Mouse (Mus musculus) heart, embryonic 13.5 days (tissue): Measurements from ENCODE around the gene Adap2. TPM values are rescaled to one million over a fixed set of nuclear protein-coding genes. Genes with fewer than 3 reads are reported as not detected.
"Not testable (repeated sequence)": the region's sequence is repeated elsewhere in the genome, so short reads cannot be mapped to it uniquely, and the experiment has no call there.

Experiments used
- ATAC-seq: fragments of 200-750 bp; cut with Nextera tagmentation; 2 replicates; pipeline ENCODE4 v1.8.0; 2017; ENCODE audit warnings: moderate TSS enrichment; ENCODE audit not compliant: insufficient number of reproducible peaks, low FRiP score, low TSS enrichment; ENCODE audit errors: extremely low read depth
- H3K27ac ChIP-seq: fragments of 300-500 bp; sonication (generic); replicated peaks from 2 replicates; pipeline ENCODE4 v1.5.1; 2015; ENCODE audit warnings: moderate library complexity, mild to moderate bottlenecking, inconsistent platforms
- H3K27me3 ChIP-seq: fragments of 300-500 bp; sonication (generic); replicated peaks from 2 replicates; pipeline ENCODE4 v1.6.1; 2015; ENCODE audit warnings: mild to moderate bottlenecking, inconsistent platforms
- H3K36me3 ChIP-seq: fragments of 300-500 bp; sonication (generic); 2 replicates; pipeline ENCODE4 v1.6.1; 2015; ENCODE audit warnings: mild to moderate bottlenecking, inconsistent platforms
- H3K4me1 ChIP-seq: fragments of 300-500 bp; sonication (generic); 2 replicates; pipeline ENCODE4 v1.6.1; 2015; ENCODE audit warnings: inconsistent platforms
- H3K4me2 ChIP-seq: fragments of 300-500 bp; sonication (generic); 2 replicates; pipeline ENCODE4 v1.6.1; 2015; ENCODE audit warnings: inconsistent platforms, mild to moderate bottlenecking, moderate library complexity
- H3K4me3 ChIP-seq: fragments of 300-500 bp; sonication (generic); 2 replicates; pipeline ENCODE4 v1.5.1; 2015; ENCODE audit warnings: moderate library complexity, mild to moderate bottlenecking, inconsistent platforms
- H3K9ac ChIP-seq: fragments of 300-500 bp; sonication (generic); 2 replicates; pipeline ENCODE4 v1.6.1; 2015; ENCODE audit warnings: inconsistent platforms, mild to moderate bottlenecking, moderate library complexity
- H3K9me3 ChIP-seq: fragments of 300-500 bp; sonication (generic); 2 replicates; pipeline ENCODE4 v1.6.1; 2016; ENCODE audit warnings: inconsistent platforms
- WGBS: fragments of 180-500 bp; shearing (Covaris S2); methylation state at CpG from one replicate; pipeline ENCODE4 v1.1.7; 2015; ENCODE audit warnings: mixed read lengths; 5-methylcytosine and 5-hydroxymethylcytosine counted together
- polyA plus RNA-seq: library from polyadenylated mRNA; unstranded; fragments of >200 nt; fragmentation: Nextera tagmentation; extraction: Ambion mirVana; gene quantifications from 2 replicates; pipeline ENCODE4 v1.2.1, GENCODE M21; 2015

Adap2 gene
- polyA plus RNA-seq, 1 experiment from 2014 or later = 1.2 TPM

DNA sequence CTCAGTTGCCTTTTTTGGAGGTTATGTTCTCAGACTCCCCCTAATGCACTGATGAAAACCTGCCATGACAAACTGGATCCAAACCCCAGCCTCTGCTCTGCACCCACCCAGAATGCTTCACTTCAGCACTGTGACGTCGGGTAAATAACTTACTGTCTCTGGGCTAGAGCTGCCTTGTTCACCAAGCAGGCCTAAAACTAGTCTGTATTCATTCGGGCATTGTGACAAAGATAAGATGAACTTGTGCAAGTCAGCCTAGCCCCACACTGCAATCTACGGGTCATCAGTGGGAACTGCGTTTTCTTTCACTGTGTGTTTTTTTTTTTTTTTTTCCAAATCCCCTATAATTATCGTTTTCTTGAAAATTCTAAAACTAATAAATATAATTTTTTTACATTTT, 6.2 kb upstream of the Adap2 start:
- Histone ChIP-seq H3K9ac (no peak overlapping the region), H3K27ac (no peak overlapping the region), H3K4me1 (peaks cover 2% of the 10 kb centered on the region; the same call in 1 of the 2 replicates), H3K36me3 (no peaks in the 10 kb centered on the region), H3K4me3 (no peak overlapping the region), H3K4me2 (no peak overlapping the region), H3K27me3 (peaks cover 13% of the 10 kb centered on the region), H3K9me3 (no peaks in the 10 kb centered on the region)
- ATAC-seq = no peak
- 59% methylated on average over 6 of the region's 6 CpGs for WGBS

DNA sequence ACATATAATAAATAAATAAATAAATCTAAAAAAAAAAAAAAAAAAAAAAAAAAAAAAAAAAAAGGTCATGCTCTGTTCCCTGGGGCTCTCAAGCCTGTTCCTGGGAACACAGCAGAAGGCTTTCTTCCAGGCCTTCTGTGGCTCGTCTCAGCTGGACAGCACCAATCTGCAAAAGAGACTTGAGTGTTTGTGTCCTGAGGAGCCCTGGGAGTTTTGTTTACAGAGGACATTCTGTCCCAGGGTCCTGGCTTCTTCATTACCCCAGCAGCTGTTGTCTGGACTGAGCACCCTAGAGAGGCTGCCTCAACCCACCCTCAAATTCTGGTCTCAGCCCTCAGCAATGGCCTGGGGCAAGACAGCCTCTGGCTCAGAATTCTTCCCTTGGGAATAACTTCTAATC, 5.6 kb upstream of the Adap2 start:
- Histone ChIP-seq H3K9ac (no peak overlapping the region), H3K4me1 (no peaks in the 10 kb centered on the region), H3K9me3 (no peaks in the 10 kb centered on the region), H3K4me2 (no peak overlapping the region), H3K27ac (no peak overlapping the region), H3K36me3 (no peaks in the 10 kb centered on the region), H3K4me3 (no peak overlapping the region), H3K27me3 (peaks cover 17% of the 10 kb centered on the region)
- 48% methylated on average over 1 of the region's 1 CpGs for WGBS
- no peak for ATAC-seq

- not testable (repeated sequence) for H3K4me3 ChIP-seq, H3K36me3 ChIP-seq, H3K4me2 ChIP-seq, ATAC-seq, H3K9me3 ChIP-seq, H3K4me1 ChIP-seq, H3K27ac ChIP-seq, H3K9ac ChIP-seq
- H3K27me3 ChIP-seq = peaks cover 24% of the 10 kb centered on the region
- 46% methylated on average over 4 of the region's 4 CpGs for WGBS
Observed at GRCm38 (mm10) chr11:80148974-80149373, 4.9 kb upstream of the Adap2 start.

GRCm38 (mm10) chr11:80149412-80150023, 4.4 kb upstream of the Adap2 start:
- Histone ChIP-seq H3K4me1 (peaks cover 11% of the 10 kb centered on the region; the same call in 1 of the 2 replicates), H3K4me2 (no peak overlapping the region), H3K9ac (no peak overlapping the region), H3K4me3 (no peak overlapping the region), H3K9me3 (no peaks in the 10 kb centered on the region), H3K27me3 (peaks cover 29% of the 10 kb centered on the region), H3K27ac (no peak overlapping the region), H3K36me3 (no peaks in the 10 kb centered on the region)
- 66% methylated on average over 8 of the region's 8 CpGs for WGBS
- no peak for ATAC-seq

GRCm38 (mm10) chr11:80150566-80150965, 3.3 kb upstream of the Adap2 start:
- Histone ChIP-seq H3K27me3 (peaks cover 40% of the 10 kb centered on the region), H3K9me3 (no peaks in the 10 kb centered on the region), H3K9ac (no peak overlapping the region), H3K4me2 (no peak overlapping the region), H3K27ac (no peak overlapping the region), H3K4me3 (no peak overlapping the region), H3K4me1 (peaks cover 12% of the 10 kb centered on the region; the same call in 1 of the 2 replicates), H3K36me3 (no peaks in the 10 kb centered on the region)
- WGBS = 67% methylated on average over 5 of the region's 5 CpGs
- ATAC-seq = no peak

GRCm38 (mm10) chr11:80151541-80151940, 2.4 kb upstream of the Adap2 start:
- ATAC-seq = no peak
- WGBS = 59% methylated on average over 2 of the region's 2 CpGs

GRCm38 (mm10) chr11:80152376-80152775, 1.5 kb upstream of the Adap2 start:
- H3K4me1 ChIP-seq = peaks cover 12% of the 10 kb centered on the region; the same call in 1 of the 2 replicates
- H3K27me3 ChIP-seq = peaks cover 58% of the 10 kb centered on the region
- no peak overlapping the region for H3K27ac ChIP-seq
- H3K4me2 ChIP-seq = no peak overlapping the region
- no peaks in the 10 kb centered on the region for H3K36me3 ChIP-seq
- WGBS = 61% methylated on average over 8 of the region's 8 CpGs
- no peak overlapping the region for H3K9ac ChIP-seq
- no peak for ATAC-seq
- H3K4me3 ChIP-seq = no peak overlapping the region
- no peaks in the 10 kb centered on the region for H3K9me3 ChIP-seq

More at GRCm38 (mm10) chr11:80151541-80151940, 2.4 kb upstream of the Adap2 start:
- Histone ChIP-seq H3K36me3 (no peaks in the 10 kb centered on the region), H3K27ac (no peak overlapping the region), H3K27me3 (peaks cover 49% of the 10 kb centered on the region), H3K9ac (no peak overlapping the region), H3K4me3 (no peak overlapping the region), H3K4me1 (peaks cover 12% of the 10 kb centered on the region; the same call in 1 of the 2 replicates), H3K4me2 (no peak overlapping the region), H3K9me3 (no peaks in the 10 kb centered on the region)

- WGBS = 31% methylated on average over 25 of the region's 25 CpGs
- ATAC-seq = no peak
Observed at GRCm38 (mm10) chr11:80154501-80154900, 596 bp downstream of the Adap2 start.

GRCm38 (mm10) chr11:80155541-80155940, 1.6 kb downstream of the Adap2 start:
- no peak for ATAC-seq
- H3K36me3 ChIP-seq = no peaks in the 10 kb centered on the region
- no peak overlapping the region for H3K4me2 ChIP-seq
- peaks cover 67% of the 10 kb centered on the region for H3K27me3 ChIP-seq
- no peak overlapping the region for H3K9ac ChIP-seq
- H3K4me1 ChIP-seq = peaks cover 12% of the 10 kb centered on the region; the same call in 1 of the 2 replicates
- H3K27ac ChIP-seq = no peak overlapping the region
- H3K9me3 ChIP-seq = no peaks in the 10 kb centered on the region
- WGBS = 75% methylated on average over 8 of the region's 8 CpGs
- H3K4me3 ChIP-seq = no peak overlapping the region

More at GRCm38 (mm10) chr11:80154501-80154900, 596 bp downstream of the Adap2 start:
- Histone ChIP-seq H3K27me3 (peaks cover 67% of the 10 kb centered on the region), H3K36me3 (no peaks in the 10 kb centered on the region), H3K4me2 (peak overlapping the region; percentile 90), H3K4me1 (peaks cover 12% of the 10 kb centered on the region; the same call in 1 of the 2 replicates), H3K27ac (no peak overlapping the region), H3K4me3 (peak overlapping the region; percentile 67), H3K9ac (peak overlapping the region; percentile 80), H3K9me3 (no peaks in the 10 kb centered on the region)

DNA sequence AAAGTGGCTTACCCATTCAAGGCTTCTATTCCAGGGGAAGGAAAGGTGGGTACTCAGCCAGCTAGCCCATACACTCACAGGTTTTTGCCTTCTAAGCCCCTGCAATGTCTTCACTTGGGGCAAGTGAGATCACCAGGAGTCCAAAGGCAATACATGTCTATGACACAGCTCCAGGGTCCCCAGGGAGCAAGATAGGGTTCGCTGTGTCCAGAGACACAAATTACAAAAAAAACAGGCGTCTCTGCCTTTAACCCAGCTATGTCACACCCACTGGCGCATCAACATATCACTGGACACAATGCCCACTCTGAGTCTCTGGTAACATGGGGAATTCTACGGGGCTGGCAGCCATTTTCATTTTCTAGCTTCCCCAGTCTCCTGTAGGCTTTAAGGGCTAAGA, 2.1 kb downstream of the Adap2 start:
- no peak for ATAC-seq
- Histone ChIP-seq H3K4me2 (no peak overlapping the region), H3K9me3 (no peaks in the 10 kb centered on the region), H3K4me1 (peaks cover 12% of the 10 kb centered on the region; the same call in 1 of the 2 replicates), H3K4me3 (no peak overlapping the region), H3K36me3 (no peaks in the 10 kb centered on the region), H3K27ac (no peak overlapping the region), H3K27me3 (peaks cover 67% of the 10 kb centered on the region), H3K9ac (no peak overlapping the region)
- 76% methylated on average over 4 of the region's 4 CpGs for WGBS

GRCm38 (mm10) chr11:80156841-80157240, 2.9 kb downstream of the Adap2 start:
- no peak overlapping the region for H3K4me3 ChIP-seq
- no peaks in the 10 kb centered on the region for H3K36me3 ChIP-seq
- H3K4me2 ChIP-seq = no peak overlapping the region
- peaks cover 64% of the 10 kb centered on the region for H3K27me3 ChIP-seq
- no peak overlapping the region for H3K27ac ChIP-seq
- 79% methylated on average over 4 of the region's 4 CpGs for WGBS
- ATAC-seq = no peak
- H3K9me3 ChIP-seq = no peaks in the 10 kb centered on the region
- H3K4me1 ChIP-seq = peaks cover 12% of the 10 kb centered on the region; the same call in 1 of the 2 replicates
- H3K9ac ChIP-seq = no peak overlapping the region

- H3K4me1 ChIP-seq = peaks cover 6% of the 10 kb centered on the region; the same call in 1 of the 2 replicates
- H3K4me3 ChIP-seq = no peak overlapping the region
- H3K27me3 ChIP-seq = peaks cover 43% of the 10 kb centered on the region
- ATAC-seq = no peak
- H3K9me3 ChIP-seq = no peaks in the 10 kb centered on the region
- no peak overlapping the region for H3K4me2 ChIP-seq
- 70% methylated on average over 7 of the region's 7 CpGs for WGBS
- no peak overlapping the region for H3K27ac ChIP-seq
- no peaks in the 10 kb centered on the region for H3K36me3 ChIP-seq
- H3K9ac ChIP-seq = no peak overlapping the region
Observed at GRCm38 (mm10) chr11:80159018-80159417, 5.1 kb downstream of the Adap2 start.
